Mouse (Mus musculus) cortical plate, adult 2 months (tissue): ENCODE results near the gene Pspc1.

Experiments used
- CTCF ChIP-seq: fragments of 200-500 bp; IDR thresholded peaks from 2 replicates; pipeline ENCODE4 v1.5.1; 2011; ENCODE audit warnings: mild to moderate bottlenecking, control low read depth, low read length; ENCODE audit not compliant: insufficient read depth; ENCODE audit errors: extremely low read depth
- POLR2A ChIP-seq: fragments of 200-500 bp; IDR thresholded peaks from 2 replicates; pipeline ENCODE4 v1.6.1; 2011; ENCODE audit warnings: mild to moderate bottlenecking, low read length, control low read depth; ENCODE audit not compliant: insufficient read depth; ENCODE audit errors: extremely low read depth

DNA sequence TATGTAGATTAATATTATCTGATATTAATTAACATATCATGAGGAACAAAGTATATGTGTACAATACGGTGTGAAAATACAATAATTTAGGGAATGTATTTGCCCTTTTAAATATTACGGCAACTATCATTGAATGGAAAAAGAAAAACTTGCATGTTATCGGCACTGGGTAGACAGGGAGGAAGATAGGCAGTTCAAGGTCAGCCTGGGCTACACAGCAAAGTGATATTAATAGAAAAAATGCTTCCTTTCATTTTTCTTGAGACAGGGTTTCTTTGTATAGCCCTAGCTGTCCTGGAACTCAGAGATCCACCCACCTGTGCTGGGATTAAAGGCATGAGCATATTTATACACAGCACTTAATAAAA, 801 bp upstream of the Pspc1 start:
- TF ChIP-seq CTCF (no peak), POLR2A (no peak)
